Mouse (Mus musculus): Measurements from ENCODE around the gene Mrps18a.

DNA sequence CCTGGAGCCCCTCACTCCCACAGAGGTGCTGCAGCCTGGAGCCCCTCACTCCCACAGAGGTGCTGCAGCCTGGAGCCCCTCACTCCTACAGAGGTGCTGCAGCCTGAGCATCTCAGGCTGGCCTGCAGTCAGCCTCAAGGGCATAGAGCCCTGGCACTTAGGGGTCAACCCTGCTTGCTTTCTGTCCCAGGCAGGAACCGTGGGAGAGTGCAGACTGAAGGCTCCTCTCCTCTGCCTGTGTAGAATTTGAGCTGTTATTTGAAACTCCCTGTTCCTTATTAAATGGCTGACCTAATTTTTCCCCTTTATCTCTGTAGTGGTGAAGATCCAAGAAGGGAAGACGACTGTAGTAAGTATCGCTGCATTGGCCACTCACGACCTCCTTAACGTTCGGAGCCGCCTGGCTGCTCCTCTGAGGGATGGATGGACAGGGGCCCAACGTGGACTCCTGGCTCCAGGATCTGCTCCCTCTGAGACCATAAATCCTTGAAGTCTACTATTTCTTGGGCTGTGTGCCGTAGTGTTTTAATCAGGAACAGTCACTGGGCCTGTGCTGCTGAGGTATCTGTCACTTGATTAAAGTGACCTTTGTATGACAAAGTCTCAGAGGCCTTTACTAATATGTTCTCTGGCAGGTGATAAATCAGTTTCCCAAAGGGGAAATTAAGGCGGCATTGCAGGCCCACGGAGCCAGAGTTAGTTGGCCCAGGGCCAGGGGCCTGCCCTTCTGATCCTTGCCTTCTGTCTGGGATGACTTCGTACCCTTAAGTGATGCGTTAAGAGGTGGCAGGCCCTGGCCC is 7.0 kb downstream of the Mrps18a start:
- TF ChIP-seq CTCF (IDR thresholded peaks at IDR 0.05; ENCODE audit: low read depth, low read length) (no peak), EP300 (IDR thresholded peaks at IDR 0.05; ENCODE audit: insufficient read depth, low read depth, low read length) (no peak), POLR2A (IDR thresholded peaks at IDR 0.05; ENCODE audit: insufficient read depth, low read length) (no peak)
